Mouse (Mus musculus): ENCODE data around the gene Srrm3. TPM values are rescaled to one million over a fixed set of nuclear protein-coding genes. Genes with fewer than 3 reads are reported as not detected.

Gene Srrm3
- polyA plus RNA-seq, 1 experiment from 2014 or later, result 0.22 TPM

DNA sequence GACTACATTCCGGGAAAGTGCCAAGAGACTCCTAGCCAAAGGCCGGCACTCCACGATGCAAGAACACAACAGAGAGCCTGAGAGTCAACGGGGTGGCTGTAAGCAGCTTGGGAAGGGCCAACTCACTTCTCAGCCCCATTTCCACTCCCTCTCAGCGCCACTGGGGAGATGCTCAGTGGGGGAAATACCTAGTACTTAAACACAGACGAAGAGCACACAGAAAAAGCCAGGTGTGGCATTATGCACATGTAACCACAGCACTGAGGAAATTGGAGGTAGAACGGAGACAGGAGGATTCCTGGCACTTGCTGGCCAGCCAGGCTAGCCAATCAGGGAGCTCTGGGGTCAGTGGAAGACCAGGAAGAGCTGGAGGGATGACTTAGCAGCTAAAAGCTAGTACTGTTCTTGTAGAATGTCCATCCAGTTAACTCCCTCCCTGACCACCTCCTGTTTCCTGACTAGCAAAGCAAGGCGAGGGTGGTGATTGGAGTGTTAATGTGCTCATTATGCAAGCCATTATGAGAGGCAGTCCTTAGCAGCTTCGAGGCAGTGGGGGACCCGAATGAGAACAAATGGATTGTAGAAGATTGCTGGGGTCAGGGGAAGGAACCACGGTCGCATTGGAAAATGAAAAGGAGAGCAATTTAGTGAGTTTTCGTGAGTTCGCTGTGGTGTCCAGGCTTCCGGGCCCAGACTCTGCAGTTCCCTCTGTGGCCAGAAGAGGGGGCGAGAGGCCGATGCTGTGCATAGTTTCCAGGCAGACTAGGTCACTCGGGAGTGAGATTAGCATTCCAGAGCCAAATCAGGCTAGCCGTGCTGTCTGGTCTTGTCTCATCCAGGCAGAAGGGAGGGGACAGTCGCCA lies 12.5 kb upstream of the Srrm3 start:
- ATAC-seq (ENCODE audit: insufficient number of reproducible peaks, low FRiP score), result peak; percentile 83
- H3K36me3 ChIP-seq, result peaks cover 30% of the 10 kb centered on the region
- peak overlapping the region; percentile 64 for H3K4me2 ChIP-seq
- no peaks in the 10 kb centered on the region for H3K27me3 ChIP-seq (replicated peaks)
- WGBS, result 10% methylated on average over 20 of the region's 20 CpGs
- no peaks in the 10 kb centered on the region for H3K9me3 ChIP-seq (replicated peaks)
- H3K4me3 ChIP-seq, result peak overlapping the region; percentile 32
- peaks cover 10% of the 10 kb centered on the region for H3K4me1 ChIP-seq (replicated peaks)
- peak overlapping the region; percentile 69 for H3K27ac ChIP-seq (ENCODE audit: poor library complexity, severe bottlenecking)
- peak overlapping the region; percentile 53; the same call in 1 of the 2 replicates for H3K9ac ChIP-seq

- peaks cover 10% of the 10 kb centered on the region for H3K4me1 ChIP-seq (replicated peaks)
- no peaks in the 10 kb centered on the region for H3K9me3 ChIP-seq (replicated peaks)
- H3K27ac ChIP-seq (ENCODE audit: poor library complexity, severe bottlenecking), result peak overlapping the region; percentile 69
- 8% methylated on average over 5 of the region's 5 CpGs for WGBS
- H3K27me3 ChIP-seq (replicated peaks), result no peaks in the 10 kb centered on the region
- H3K36me3 ChIP-seq, result peaks cover 24% of the 10 kb centered on the region
- H3K4me2 ChIP-seq, result peak overlapping the region; percentile 64
- ATAC-seq (ENCODE audit: insufficient number of reproducible peaks, low FRiP score), result peak; percentile 65; the same call in 1 of the 2 replicates
- peak overlapping the region; percentile 53 for H3K9ac ChIP-seq
- peak overlapping the region; percentile 32 for H3K4me3 ChIP-seq
Observed at GRCm38 (mm10) chr5:135794859-135795181, 11.9 kb upstream of the Srrm3 start.

DNA sequence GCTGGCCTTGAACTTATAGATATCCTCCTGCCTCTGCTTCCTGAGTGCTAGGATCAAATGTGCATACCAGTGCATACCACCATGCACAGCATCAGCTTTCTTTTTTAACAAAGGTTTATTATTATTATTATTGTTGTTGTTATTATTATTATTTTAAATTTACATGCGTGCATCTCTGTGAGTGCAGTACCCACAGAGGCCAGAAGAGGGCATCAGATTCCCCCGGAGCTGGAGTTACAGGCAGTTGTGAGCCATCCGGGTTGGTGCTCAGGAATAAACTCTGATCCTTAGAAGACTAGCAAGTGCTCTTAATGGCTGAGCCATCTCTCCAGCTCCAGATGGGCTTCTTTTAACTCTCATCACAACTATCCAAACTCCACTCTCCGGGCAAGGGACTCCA lies 6.9 kb upstream of the Srrm3 start:
- no peak for ATAC-seq (ENCODE audit: insufficient number of reproducible peaks, low FRiP score)
- H3K4me3 ChIP-seq, result no peak overlapping the region

DNA sequence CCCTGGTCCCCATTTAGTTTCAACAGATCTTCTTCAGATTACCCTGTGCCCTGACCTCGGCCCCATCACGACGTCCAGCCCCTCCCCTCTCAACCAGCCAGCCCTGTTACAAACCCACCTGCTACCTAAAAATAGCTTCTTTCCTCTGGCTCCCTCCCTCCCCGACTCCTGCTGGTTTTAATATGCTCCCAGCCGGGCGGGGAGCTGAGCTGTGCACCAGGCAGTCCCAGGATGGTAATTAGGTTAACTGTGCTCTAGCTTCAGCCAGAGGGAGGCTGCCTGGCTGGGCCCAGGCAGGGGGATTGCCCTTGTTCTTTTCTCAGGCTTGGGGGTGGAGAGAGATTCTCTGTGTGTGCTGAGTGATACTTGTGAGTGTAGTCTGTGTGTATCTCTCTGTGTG lies 5.8 kb upstream of the Srrm3 start:
- ATAC-seq (ENCODE audit: insufficient number of reproducible peaks, low FRiP score), result no peak
- H3K27ac ChIP-seq (ENCODE audit: poor library complexity, severe bottlenecking), result no peak overlapping the region

More for the DNA sequence above, 6.9 kb upstream of the Srrm3 start:
- WGBS, result 41% methylated on average over 4 of the region's 4 CpGs
- Histone ChIP-seq H3K27ac (ENCODE audit: poor library complexity, severe bottlenecking) (no peak overlapping the region), H3K27me3 (replicated peaks) (0 out of 2 replicates have a peak, but pooled peaks cover 4% of the 10 kb centered on the region), H3K9ac (no peak overlapping the region), H3K9me3 (replicated peaks) (0 out of 2 replicates have a peak, but pooled peaks cover 4% of the 10 kb centered on the region), H3K4me2 (no peak overlapping the region), H3K36me3 (no peaks in the 10 kb centered on the region), H3K4me1 (replicated peaks) (peaks cover 17% of the 10 kb centered on the region)

GRCm38 (mm10) chr5:135802641-135803040 lies 4.0 kb upstream of the Srrm3 start:
- no peak for ATAC-seq (ENCODE audit: insufficient number of reproducible peaks, low FRiP score)
- H3K27me3 ChIP-seq (replicated peaks), result 0 out of 2 replicates have a peak, but pooled peaks cover 4% of the 10 kb centered on the region
- no peak overlapping the region for H3K4me2 ChIP-seq
- H3K4me3 ChIP-seq, result no peak overlapping the region
- H3K4me1 ChIP-seq (replicated peaks), result peaks cover 12% of the 10 kb centered on the region
- H3K27ac ChIP-seq (ENCODE audit: poor library complexity, severe bottlenecking), result no peak overlapping the region
- no peaks in the 10 kb centered on the region for H3K36me3 ChIP-seq
- WGBS, result 83% methylated on average over 8 of the region's 8 CpGs
- H3K9ac ChIP-seq, result no peak overlapping the region
- H3K9me3 ChIP-seq (replicated peaks), result 0 out of 2 replicates have a peak, but pooled peaks cover 4% of the 10 kb centered on the region

More for the DNA sequence above, 5.8 kb upstream of the Srrm3 start:
- no peaks in the 10 kb centered on the region for H3K36me3 ChIP-seq
- 0 out of 2 replicates have a peak, but pooled peaks cover 4% of the 10 kb centered on the region for H3K27me3 ChIP-seq (replicated peaks)
- peak overlapping the region; percentile 45; the same call in 1 of the 2 replicates for H3K9ac ChIP-seq
- no peak overlapping the region for H3K4me3 ChIP-seq
- 0 out of 2 replicates have a peak, but pooled peaks cover 4% of the 10 kb centered on the region for H3K9me3 ChIP-seq (replicated peaks)
- 4% methylated on average over 6 of the region's 6 CpGs for WGBS
- peak overlapping the region; percentile 28 for H3K4me2 ChIP-seq
- peaks cover 12% of the 10 kb centered on the region for H3K4me1 ChIP-seq (replicated peaks)

DNA sequence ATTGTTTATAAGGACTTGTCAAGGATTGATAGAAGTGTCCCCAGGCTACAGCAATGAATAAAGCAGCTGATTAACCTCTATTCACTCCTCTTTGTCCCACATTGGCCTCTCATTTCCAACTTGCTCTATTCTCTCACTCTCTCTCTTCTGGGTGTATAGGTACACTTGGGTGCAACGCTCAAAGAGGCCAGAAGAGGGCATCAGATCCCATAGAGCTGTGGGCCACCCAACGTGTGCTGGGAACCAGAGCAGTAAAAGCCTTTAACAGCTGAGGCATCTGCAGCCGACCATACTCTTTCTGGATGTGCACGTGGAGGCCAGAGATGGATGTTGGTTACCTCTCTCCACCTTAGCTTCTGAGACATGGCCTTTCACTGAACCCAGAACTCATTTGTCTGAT lies 3.6 kb upstream of the Srrm3 start:
- 0 out of 2 replicates have a peak, but pooled peaks cover 4% of the 10 kb centered on the region for H3K27me3 ChIP-seq (replicated peaks)
- no peaks in the 10 kb centered on the region for H3K36me3 ChIP-seq
- H3K4me1 ChIP-seq (replicated peaks), result peaks cover 12% of the 10 kb centered on the region
- no peak overlapping the region for H3K9ac ChIP-seq
- 0 out of 2 replicates have a peak, but pooled peaks cover 4% of the 10 kb centered on the region for H3K9me3 ChIP-seq (replicated peaks)
- 66% methylated on average over 4 of the region's 4 CpGs for WGBS
- no peak overlapping the region for H3K4me2 ChIP-seq
- no peak for ATAC-seq (ENCODE audit: insufficient number of reproducible peaks, low FRiP score)
- H3K4me3 ChIP-seq, result no peak overlapping the region
- no peak overlapping the region for H3K27ac ChIP-seq (ENCODE audit: poor library complexity, severe bottlenecking)

- Histone ChIP-seq H3K4me1 (replicated peaks) (peaks cover 12% of the 10 kb centered on the region), H3K4me2 (no peak overlapping the region), H3K27ac (ENCODE audit: poor library complexity, severe bottlenecking) (no peak overlapping the region), H3K4me3 (no peak overlapping the region), H3K9me3 (replicated peaks) (0 out of 2 replicates have a peak, but pooled peaks cover 4% of the 10 kb centered on the region), H3K27me3 (replicated peaks) (0 out of 2 replicates have a peak, but pooled peaks cover 4% of the 10 kb centered on the region), H3K9ac (no peak overlapping the region), H3K36me3 (no peaks in the 10 kb centered on the region)
- 69% methylated on average over 4 of the region's 4 CpGs for WGBS
- ATAC-seq (ENCODE audit: insufficient number of reproducible peaks, low FRiP score), result no peak
Observed at GRCm38 (mm10) chr5:135803676-135804075, 3.0 kb upstream of the Srrm3 start.

GRCm38 (mm10) chr5:135804735-135805134 lies 2.0 kb upstream of the Srrm3 start:
- H3K4me2 ChIP-seq, result no peak overlapping the region
- 36% methylated on average over 2 of the region's 2 CpGs for WGBS
- 0 out of 2 replicates have a peak, but pooled peaks cover 4% of the 10 kb centered on the region for H3K9me3 ChIP-seq (replicated peaks)
- 0 out of 2 replicates have a peak, but pooled peaks cover 4% of the 10 kb centered on the region for H3K27me3 ChIP-seq (replicated peaks)
- H3K9ac ChIP-seq, result no peak overlapping the region
- no peak overlapping the region for H3K4me3 ChIP-seq
- no peaks in the 10 kb centered on the region for H3K36me3 ChIP-seq
- ATAC-seq (ENCODE audit: insufficient number of reproducible peaks, low FRiP score), result no peak
- no peak overlapping the region for H3K27ac ChIP-seq (ENCODE audit: poor library complexity, severe bottlenecking)
- peaks cover 12% of the 10 kb centered on the region for H3K4me1 ChIP-seq (replicated peaks)

DNA sequence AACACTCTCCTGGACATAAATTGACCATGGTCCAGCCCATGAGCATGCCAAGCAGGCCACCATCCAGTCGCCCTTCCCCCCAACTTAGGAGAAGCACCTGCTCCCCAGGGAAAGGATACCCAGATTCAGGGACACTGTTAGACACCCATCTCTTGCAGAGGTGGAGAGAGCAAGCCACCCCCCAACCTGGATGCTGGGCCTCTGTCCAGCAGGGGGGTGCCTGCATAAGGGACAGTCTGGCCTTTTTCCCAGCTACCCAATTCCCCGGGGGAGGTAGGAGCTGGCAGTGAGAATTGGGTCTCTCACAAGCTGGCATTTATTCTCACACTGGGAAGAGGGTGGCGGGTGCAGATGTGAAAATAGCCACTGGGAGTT lies 560 bp downstream of the Srrm3 start:
- Histone ChIP-seq H3K27me3 (replicated peaks) (peaks cover 10% of the 10 kb centered on the region; the same call in 1 of the 2 replicates), H3K4me2 (no peak overlapping the region), H3K4me1 (replicated peaks) (no peaks in the 10 kb centered on the region; the same call in 1 of the 2 replicates), H3K9me3 (replicated peaks) (0 out of 2 replicates have a peak, but pooled peaks cover 4% of the 10 kb centered on the region), H3K9ac (no peak overlapping the region), H3K27ac (ENCODE audit: poor library complexity, severe bottlenecking) (no peak overlapping the region), H3K4me3 (no peak overlapping the region), H3K36me3 (no peaks in the 10 kb centered on the region)
- 38% methylated on average over 3 of the region's 3 CpGs for WGBS
- ATAC-seq (ENCODE audit: insufficient number of reproducible peaks, low FRiP score), result no peak

DNA sequence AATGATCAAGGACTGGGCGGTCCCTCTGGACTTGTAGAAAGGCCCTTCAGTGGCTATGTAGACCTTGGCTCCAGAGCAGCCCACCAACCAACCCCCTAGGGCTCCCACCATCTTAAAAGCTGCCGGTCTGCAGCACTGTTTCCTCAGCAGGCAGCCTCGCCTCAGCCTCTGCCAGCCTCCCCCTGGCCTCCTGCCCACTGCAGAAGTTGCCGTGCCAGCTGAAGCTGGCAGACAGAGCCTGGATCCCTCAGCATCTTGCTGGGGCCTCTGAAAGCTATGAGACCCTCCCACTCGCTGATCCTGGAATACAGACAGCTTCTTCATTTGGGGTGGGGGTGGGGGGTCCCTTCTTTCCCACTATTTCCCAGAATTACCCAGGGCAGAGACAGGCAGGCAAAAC lies 6.3 kb downstream of the Srrm3 start:
- H3K9ac ChIP-seq, result no peak overlapping the region
- H3K4me3 ChIP-seq, result no peak overlapping the region
- WGBS, result 63% methylated on average over 5 of the region's 5 CpGs
- no peak overlapping the region for H3K4me2 ChIP-seq
- peaks cover 21% of the 10 kb centered on the region for H3K27me3 ChIP-seq (replicated peaks)
- H3K4me1 ChIP-seq (replicated peaks), result no peaks in the 10 kb centered on the region
- no peaks in the 10 kb centered on the region for H3K36me3 ChIP-seq
- H3K27ac ChIP-seq (ENCODE audit: poor library complexity, severe bottlenecking), result no peak overlapping the region
- no peak for ATAC-seq (ENCODE audit: insufficient number of reproducible peaks, low FRiP score)
- H3K9me3 ChIP-seq (replicated peaks), result no peaks in the 10 kb centered on the region

- H3K4me1 ChIP-seq (replicated peaks), result no peaks in the 10 kb centered on the region
- H3K9me3 ChIP-seq (replicated peaks), result no peaks in the 10 kb centered on the region
- H3K27ac ChIP-seq (ENCODE audit: poor library complexity, severe bottlenecking), result no peak overlapping the region
- no peak overlapping the region for H3K4me3 ChIP-seq
- H3K36me3 ChIP-seq, result no peaks in the 10 kb centered on the region
- H3K9ac ChIP-seq, result no peak overlapping the region
- H3K27me3 ChIP-seq (replicated peaks), result peaks cover 66% of the 10 kb centered on the region
- ATAC-seq (ENCODE audit: insufficient number of reproducible peaks, low FRiP score), result no peak
- WGBS, result 31% methylated on average over 7 of the region's 7 CpGs
- no peak overlapping the region for H3K4me2 ChIP-seq
Observed at GRCm38 (mm10) chr5:135818491-135818890, 11.8 kb downstream of the Srrm3 start.

All from heart, embryonic 12.5 days (tissue).